Comparison of ENCODE assay signal across 8 mouse cellular contexts in the genomic region with DNA sequence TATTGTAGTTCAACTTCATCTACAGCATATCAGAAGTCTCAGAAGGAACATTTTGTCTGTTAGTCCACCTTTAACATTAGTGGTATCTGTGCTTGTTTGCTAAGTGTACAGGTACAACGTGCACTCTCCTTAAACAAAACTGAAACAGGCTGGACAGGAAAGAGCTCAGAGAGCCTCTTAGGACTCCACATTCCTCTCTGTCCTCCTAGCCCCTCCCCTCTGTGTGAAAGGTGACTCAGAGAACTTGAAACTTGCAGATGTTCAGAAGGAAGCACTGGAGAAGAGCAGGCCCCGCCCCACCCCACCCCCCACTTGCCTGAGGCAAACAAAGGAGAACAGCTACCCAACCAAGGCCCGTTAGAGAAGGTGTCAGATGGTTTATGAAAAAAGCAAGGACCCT. TPM values are rescaled to one million over a fixed set of nuclear protein-coding genes. Genes with fewer than 3 reads are reported as not detected.
A peak's percentile ranks its signal among the peaks of the same experiment; 100 is the strongest.
DNase-seq lines count a peak whose midpoint lies in the region; ATAC-seq lines count a peak whose summit lies in the region.

No protein-coding gene starts in this region.

- peak; percentile 20 to 26 for DNase-seq in urinary bladder, postnatal 36 days (ENCODE audit: low spot score in 2 of 2)
- no peak for DNase-seq in urinary bladder, postnatal 25 days (ENCODE audit: low spot score)
- DNase-seq in embryo, embryonic 11.5 days (ENCODE audit: low read depth, low spot score): peak; percentile 20
- DNase-seq in yolk sac, embryonic 10.5 days (ENCODE audit: low spot score): peak; percentile 82
- no peak for DNase-seq in layer of hippocampus, adult 9-11 months
- DNase-seq in heart, postnatal 25 days (ENCODE audit: low spot score): no peak

- H3K4me3 ChIP-seq in lung, embryonic 15.5 days: no peak overlapping the region
- H3K4me3 ChIP-seq in midbrain, embryonic 16.5 days (ENCODE audit: low read depth, low read length): no peak overlapping the region

- H3K9ac ChIP-seq in lung, embryonic 15.5 days: no peak overlapping the region
- H3K9ac ChIP-seq in midbrain, embryonic 16.5 days (ENCODE audit: low read depth, low read length): no peak overlapping the region

- 2% methylated on average over 3 of the region's 3 CpGs for WGBS in lung, embryonic 15.5 days
- 10% methylated on average over 3 of the region's 3 CpGs for WGBS in midbrain, embryonic 16.5 days

- intact Hi-C loops in heart, postnatal 25 days (cut with DNase I): no loop called here

- H3K4me2 ChIP-seq in lung, embryonic 15.5 days: no peak overlapping the region
- no peak overlapping the region for H3K4me2 ChIP-seq in midbrain, embryonic 16.5 days (ENCODE audit: low read length)

- 0 out of 2 replicates have a peak, but pooled peaks cover 4% of the 10 kb centered on the region for H3K4me1 ChIP-seq in lung, embryonic 15.5 days
- H3K4me1 ChIP-seq in midbrain, embryonic 16.5 days (ENCODE audit: control insufficient read depth, insufficient read depth, low read length): no peaks in the 10 kb centered on the region

- H3K27me3 ChIP-seq in lung, embryonic 15.5 days: no peaks in the 10 kb centered on the region
- no peaks in the 10 kb centered on the region for H3K27me3 ChIP-seq in midbrain, embryonic 16.5 days (ENCODE audit: control insufficient read depth, insufficient read depth, low read depth, low read length)

- no peak overlapping the region for H3K27ac ChIP-seq in lung, embryonic 15.5 days
- no peak overlapping the region for H3K27ac ChIP-seq in midbrain, embryonic 16.5 days (ENCODE audit: low read length)

- H3K36me3 ChIP-seq in lung, embryonic 15.5 days: no peaks in the 10 kb centered on the region
- no peaks in the 10 kb centered on the region for H3K36me3 ChIP-seq in midbrain, embryonic 16.5 days (ENCODE audit: control insufficient read depth, insufficient read depth, low read length)

- no peaks in the 10 kb centered on the region for H3K9me3 ChIP-seq in lung, embryonic 15.5 days
- H3K9me3 ChIP-seq in midbrain, embryonic 16.5 days (replicated peaks; ENCODE audit: control insufficient read depth, low read length, poor library complexity, severe bottlenecking): no peaks in the 10 kb centered on the region

- ATAC-seq in lung, embryonic 15.5 days (ENCODE audit: borderline replicate concordance, extremely low read depth, low FRiP score, low TSS enrichment): peak; percentile 42; the same call in 1 of the 2 replicates
- no peak for ATAC-seq in midbrain, embryonic 16.5 days

RNA-seq across cellular contexts. Expression of gene Iqcb1, which starts 6.7 kb away (rescaled TPM):
- 30.2 and 32.2 TPM in 2 replicates for polyA plus RNA-seq in lung, embryonic 15.5 days (2015; fragmentation: Nextera tagmentation; extraction: Ambion mirVana)
- 10 to 100 TPM; 13.3 to 13.4 TPM for total RNA-seq in heart, postnatal 25 days (2021)
- polyA plus RNA-seq in midbrain, embryonic 16.5 days (2015; fragmentation: Nextera tagmentation; extraction: Ambion mirVana): 60.6 and 65.1 TPM in 2 replicates

RNA-seq across cellular contexts. Expression of gene Slc15a2, which starts 36.7 kb away (rescaled TPM):
- 41.7 and 42.8 TPM in 2 replicates for polyA plus RNA-seq in lung, embryonic 15.5 days (2015; fragmentation: Nextera tagmentation; extraction: Ambion mirVana)
- 1 to 10 TPM; 1.6 TPM for total RNA-seq in heart, postnatal 25 days (2021)
- 8.8 and 12.5 TPM in 2 replicates for polyA plus RNA-seq in midbrain, embryonic 16.5 days (2015; fragmentation: Nextera tagmentation; extraction: Ambion mirVana)

RNA-seq across cellular contexts. Expression of gene Eaf2, which starts 53.3 kb away (rescaled TPM):
- 0.90 and 1.5 TPM in 2 replicates for polyA plus RNA-seq in lung, embryonic 15.5 days (2015; fragmentation: Nextera tagmentation; extraction: Ambion mirVana)
- under 1 TPM; 0.59 to 0.86 TPM for total RNA-seq in heart, postnatal 25 days (2021)
- polyA plus RNA-seq in midbrain, embryonic 16.5 days (2015; fragmentation: Nextera tagmentation; extraction: Ambion mirVana): 0.66 and 0.72 TPM in 2 replicates

RNA-seq across cellular contexts. Expression of gene Golgb1, which starts 53.5 kb away (rescaled TPM):
- polyA plus RNA-seq in lung, embryonic 15.5 days (2015; fragmentation: Nextera tagmentation; extraction: Ambion mirVana): 87.6 and 90.5 TPM in 2 replicates
- 10 to 100 TPM; 37.9 to 43.5 TPM for total RNA-seq in heart, postnatal 25 days (2021)
- 75.2 and 81.9 TPM in 2 replicates for polyA plus RNA-seq in midbrain, embryonic 16.5 days (2015; fragmentation: Nextera tagmentation; extraction: Ambion mirVana)

Comparison
In these comparisons a context has a peak if more than half of its experiments do, and no peak if none do; other contexts are left out.
1. DNase-seq: peak in urinary bladder, postnatal 36 days (2 of 2), embryo, embryonic 11.5 days (single experiment) and yolk sac, embryonic 10.5 days (single experiment); none in urinary bladder, postnatal 25 days (single experiment), layer of hippocampus, adult 9-11 months (single experiment) and heart, postnatal 25 days (single experiment).